Mouse (Mus musculus): ENCODE data around the gene Olfr1418. TPM values are rescaled to one million over a fixed set of nuclear protein-coding genes. Genes with fewer than 3 reads are reported as not detected.
A peak's percentile ranks its signal among the peaks of the same experiment; 100 is the strongest.
"Not testable (repeated sequence)": the region's sequence is repeated elsewhere in the genome, so short reads cannot be mapped to it uniquely, and the experiment has no call there.

Gene Olfr1418
- not detected for total RNA-seq (2021)
- long read RNA-seq, experiment 1, result 0 reads
- long read RNA-seq, experiment 2, result 0 reads

DNA sequence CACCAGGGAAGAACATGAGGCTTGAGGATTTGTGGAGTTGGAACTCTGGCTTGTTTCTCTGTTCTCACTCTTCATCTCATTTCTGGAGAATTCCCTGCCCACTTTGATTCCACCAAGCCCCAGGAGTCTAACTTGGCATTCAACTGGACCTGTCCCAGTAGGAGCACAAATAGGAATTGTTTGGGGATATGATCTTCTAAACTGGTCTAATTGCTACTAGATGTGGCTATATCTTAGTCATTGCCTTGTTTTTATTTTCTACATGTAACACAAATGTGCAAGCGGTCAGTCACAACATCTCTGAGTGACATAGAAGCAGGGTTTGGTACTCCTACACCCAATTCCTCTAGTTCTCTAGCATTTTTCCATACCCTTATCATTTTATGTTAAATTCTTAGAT is at the start of gene Olfr1418:
TSS of gene Olfr1418 (minus strand) at position 101 of the 400 bp plus-strand sequence.
- no peak for DNase-seq

DNA sequence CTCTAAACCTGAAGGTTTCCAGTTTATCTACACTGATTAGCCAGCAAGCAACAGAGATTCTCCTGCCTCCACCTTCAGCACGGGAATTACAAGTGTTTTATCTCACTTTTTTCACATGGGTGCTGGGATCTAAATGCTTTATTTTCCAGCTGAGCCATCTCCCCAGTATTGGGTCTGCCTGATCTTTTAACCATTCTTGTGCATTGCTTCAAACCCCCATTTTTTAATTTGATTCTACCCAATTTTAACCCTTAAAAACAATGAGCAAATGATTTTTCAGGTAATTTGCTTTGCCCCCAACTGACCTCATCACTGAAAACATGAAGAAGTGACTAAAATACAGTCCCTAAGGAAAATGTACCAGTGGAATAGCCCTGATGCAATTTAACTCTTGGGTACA is 25.4 kb upstream of the Olfr1418 start, which contains the start of gene Olfr1420:
TSS of gene Olfr1420 (plus strand) at position 301 of the 400 bp plus-strand sequence.
- DNase-seq, result no peak

DNA sequence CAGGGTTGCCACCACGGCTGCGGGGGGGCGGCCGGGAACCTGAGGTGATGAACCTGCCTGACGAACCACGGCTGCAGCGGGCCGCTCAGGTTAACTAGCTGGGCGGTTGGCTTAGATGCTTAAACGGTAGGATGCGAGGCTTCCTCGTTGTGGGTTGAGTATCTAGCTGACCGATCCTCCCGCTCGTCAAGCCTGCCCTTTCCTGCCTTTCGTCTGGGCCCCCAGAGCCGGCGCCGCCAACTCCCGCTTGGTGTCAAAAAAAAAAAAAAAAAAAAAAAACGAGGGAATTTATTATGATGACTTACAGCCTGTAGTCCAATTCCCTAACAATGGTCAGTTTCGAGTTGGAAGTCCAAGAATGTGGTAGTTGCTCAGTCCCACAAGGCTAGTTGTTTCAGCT is 17.5 kb upstream of the Olfr1418 start:
- not testable (repeated sequence) for DNase-seq

DNA sequence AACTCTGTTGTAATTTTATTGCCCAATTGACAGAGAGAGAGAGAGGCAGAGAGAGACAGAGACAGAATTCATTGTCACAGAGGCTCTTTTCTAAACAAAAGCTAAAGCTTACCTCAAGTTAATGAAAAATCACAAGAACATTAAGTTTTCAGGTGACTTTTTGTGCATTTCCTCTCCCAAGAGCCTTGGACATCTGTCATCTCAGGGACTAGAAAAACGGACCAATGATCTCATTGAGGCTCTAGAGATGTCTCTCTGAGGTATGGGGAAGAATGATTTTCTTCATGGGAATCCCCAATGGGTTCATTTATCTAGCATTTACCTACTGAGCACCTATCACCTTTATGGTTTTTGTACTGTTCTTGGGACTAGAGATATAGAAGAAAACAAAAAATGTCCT is 14.1 kb upstream of the Olfr1418 start, which contains the start of gene Olfr1419:
TSS of gene Olfr1419 (minus strand) at position 101 of the 400 bp plus-strand sequence.
- DNase-seq, result no peak

DNA sequence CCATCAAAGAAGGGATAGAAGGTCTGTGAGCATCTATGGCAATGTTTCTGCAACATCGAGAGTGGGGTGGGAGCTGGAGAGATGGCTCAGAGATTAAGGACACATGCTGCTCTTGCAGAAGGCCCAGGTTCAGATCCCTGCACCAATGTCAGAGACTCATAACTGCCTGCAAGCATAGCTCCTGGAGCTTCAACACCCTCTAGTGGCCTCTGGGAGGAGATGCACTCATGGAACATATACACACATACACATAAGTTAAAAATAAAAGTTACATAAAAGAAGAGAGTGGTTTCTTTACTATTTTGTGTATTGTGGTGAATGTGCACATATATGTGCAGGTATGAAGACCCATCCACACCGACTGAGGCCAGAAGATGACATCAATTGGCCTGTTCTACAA is 7.0 kb upstream of the Olfr1418 start:
- no peak for DNase-seq

DNA sequence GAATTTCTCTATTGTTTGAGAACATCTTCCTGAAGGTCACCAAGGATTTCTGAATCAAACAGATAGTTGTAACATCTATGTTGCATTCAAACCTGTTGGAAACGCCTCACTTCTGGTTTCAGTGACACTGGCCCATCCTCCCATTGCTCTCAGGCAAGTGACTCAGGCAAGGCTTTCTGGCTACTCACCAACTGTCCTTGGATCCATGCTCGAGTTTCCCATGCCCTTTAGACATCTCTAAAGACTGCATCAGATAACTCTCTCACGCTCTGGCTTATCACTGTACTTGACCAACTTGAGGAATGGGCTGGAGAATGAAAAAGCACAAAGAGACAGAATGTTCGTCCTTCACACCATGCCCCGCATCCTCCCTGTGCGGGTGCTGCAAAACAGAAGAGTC is 4.4 kb downstream of the Olfr1418 start:
- no peak for DNase-seq

DNA sequence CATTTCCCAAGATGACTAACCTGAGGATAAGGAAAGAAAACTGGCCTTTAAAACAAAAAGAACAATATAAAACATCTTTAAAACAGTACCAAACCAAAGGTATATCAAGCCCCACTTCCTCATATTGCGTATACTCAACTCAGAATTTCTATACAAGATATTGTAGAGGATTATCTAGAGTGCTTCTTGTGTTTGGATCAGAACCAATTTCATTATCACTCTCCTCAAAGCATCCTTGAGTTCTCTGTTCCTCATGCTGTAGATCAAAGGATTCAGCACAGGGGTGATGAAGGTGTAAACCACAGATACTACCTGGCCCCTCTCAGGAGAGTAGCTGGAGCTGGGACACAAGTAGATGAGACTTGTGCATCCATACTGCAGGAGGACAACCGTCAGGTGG is 6.0 kb downstream of the Olfr1418 start:
- DNase-seq, result no peak

DNA sequence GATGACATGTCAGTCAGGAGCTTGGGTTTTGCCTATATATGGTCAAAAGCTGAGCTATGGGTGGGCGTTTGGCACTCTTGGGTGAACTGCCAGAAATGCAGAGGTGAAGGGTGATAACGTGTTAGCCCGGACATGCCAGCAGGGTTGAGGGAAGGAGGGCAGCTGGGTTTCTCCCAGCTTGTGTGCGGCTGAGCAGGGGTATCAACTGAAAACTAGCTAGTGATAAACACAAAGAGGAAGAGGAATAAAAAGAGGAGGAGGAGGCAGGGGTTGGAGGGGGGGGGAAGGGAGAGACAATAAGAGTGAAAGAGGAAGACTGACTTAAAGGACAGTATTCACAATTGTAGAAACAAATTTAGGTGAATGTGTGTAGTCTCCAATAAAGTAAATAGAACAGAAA is 8.2 kb downstream of the Olfr1418 start:
- DNase-seq, result no peak

DNA sequence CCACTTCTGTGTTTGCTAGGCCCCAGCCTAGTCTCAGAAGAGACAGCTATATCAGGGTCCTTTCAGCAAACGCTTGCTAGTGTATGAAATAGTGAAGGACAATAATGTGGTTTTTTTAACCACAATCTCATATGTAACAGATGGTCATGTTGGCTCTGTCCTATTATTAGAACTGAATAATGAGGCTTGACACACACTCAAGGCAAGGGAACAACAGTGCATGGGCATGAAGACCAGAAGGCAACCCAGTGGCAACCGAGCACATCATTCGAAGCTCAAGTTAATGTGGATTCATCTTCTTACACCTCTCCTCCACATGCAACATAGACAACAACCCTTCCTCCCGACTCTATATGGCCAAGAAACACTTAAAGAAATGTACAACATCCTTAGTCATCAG is 14.5 kb downstream of the Olfr1418 start:
- DNase-seq, result no peak

DNA sequence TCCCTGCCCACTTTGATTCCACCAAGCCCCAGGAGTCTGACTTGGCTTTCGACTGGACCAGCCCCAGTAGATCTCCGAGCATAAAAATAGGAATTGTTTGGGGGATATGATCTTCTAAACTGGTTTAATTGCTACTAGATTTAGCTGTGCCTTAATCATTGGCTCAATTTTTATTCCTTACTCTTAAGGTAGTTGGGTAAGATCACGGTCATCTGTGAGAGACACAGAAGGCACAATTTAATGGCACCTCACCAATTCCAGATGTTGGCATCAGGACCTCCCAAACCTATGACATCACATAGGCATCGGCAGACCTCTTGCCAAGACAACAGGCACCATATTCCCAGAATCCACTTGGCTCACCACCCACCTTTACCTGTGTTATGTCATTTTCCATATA is 21.7 kb downstream of the Olfr1418 start, which contains the start of gene Olfr1417:
TSS of gene Olfr1417 (minus strand) at position 101 of the 400 bp plus-strand sequence.
- DNase-seq, result no peak

DNA sequence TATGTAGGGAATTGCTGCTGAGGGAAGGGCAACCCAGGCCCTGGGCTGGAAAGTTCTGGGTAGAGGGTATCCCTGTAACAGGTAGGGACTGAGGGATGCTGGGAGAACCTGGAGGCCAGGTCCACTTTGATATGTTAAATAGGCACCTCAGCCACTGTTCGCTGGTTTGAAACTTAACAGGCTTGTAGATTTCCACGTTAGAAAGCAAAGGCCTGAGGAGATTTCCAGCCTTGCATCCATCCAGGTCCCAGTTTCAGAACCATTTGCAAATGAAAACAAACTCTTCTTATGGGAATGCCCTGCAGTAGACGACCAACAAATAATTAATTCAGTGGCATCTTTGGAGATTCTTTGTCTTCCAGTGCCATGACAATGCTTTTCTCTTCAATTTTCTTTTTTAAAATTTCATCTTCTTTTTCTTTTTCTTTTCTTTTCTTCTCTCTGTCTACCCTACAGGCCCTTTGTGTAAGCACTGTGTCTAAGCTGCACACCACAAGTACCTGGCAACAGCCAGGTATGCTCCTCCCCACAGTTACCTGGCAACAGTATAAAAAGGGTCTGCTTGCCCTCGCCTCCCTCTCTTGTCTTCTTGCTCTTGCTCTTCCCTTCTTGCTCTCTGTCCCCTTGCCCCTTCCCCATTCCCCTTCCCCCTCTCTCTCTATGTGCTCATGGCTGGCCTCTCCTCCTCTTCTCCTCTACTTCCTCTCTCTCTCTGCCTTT is 37.4 kb downstream of the Olfr1418 start:
- no peak for DNase-seq

DNA sequence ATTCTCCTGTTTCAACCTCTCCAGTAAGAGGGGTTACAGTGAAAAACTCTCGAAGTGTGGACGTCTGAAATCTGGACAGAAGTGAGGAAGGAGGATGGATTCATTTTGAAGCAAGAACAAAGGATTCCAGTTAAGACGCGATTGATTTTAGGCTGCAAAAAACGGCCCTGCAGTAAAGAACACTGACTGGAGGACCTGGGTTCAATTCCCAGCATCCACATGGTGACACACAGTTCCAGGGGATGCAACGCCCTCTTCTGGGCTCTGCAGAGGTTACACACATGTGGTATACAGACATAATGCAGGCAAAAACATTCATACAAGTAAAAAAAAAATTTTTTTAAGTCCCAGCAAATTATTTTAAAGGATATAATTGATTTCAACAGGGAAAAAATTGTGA is 40.7 kb downstream of the Olfr1418 start:
- no peak for DNase-seq

DNA sequence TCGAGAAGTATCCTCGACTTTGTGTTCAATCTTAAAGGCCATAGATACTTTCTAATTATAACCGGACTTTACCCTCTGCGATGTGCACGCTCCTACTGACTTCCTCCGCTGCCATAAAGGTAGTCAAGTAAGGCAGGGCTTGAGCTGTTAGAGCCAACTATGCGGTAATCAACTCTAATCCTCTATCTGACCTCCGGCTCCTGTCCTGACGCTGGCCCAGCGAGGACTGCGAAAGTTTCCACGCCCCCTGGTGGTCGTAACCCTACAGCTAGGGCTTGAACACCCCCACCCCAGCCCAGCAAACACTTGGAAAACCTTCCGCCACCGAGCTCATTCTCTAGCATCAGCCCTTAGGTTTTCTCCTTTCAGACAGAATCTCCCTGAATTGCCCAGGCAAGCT is 41.1 kb downstream of the Olfr1418 start:
- peak; percentile 83 for DNase-seq

DNA sequence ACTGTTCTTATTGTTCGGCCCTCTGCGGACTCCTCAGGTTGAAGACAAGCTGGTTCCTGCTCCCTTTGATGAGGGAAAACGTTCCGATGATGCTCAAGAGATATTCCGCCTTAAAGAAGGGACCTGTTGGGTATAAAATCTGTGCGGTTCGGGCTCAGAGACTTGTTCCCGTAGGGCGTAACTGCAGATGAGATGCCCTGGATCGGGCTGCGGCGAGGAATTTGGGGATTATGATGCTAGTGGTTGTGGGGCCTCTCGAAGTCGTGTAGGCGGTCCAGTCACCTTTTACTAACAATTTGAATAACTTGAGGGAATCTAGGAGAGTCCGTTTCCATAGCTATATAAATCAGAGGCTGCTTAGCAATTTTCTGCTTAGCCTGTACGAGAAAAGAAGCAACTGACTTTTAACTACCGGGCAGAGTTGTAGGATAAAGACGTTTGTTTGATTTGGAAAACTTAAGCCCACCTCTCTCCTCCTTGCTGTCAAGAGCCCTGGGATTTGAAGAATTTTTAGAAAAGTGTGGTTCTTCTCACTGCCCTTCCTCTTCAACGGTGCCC is 41.6 kb downstream of the Olfr1418 start, which contains the start of gene Stx3:
TSS of gene Stx3 (minus strand) at position 261 of the 558 bp plus-strand sequence.
- no peak for DNase-seq

DNA sequence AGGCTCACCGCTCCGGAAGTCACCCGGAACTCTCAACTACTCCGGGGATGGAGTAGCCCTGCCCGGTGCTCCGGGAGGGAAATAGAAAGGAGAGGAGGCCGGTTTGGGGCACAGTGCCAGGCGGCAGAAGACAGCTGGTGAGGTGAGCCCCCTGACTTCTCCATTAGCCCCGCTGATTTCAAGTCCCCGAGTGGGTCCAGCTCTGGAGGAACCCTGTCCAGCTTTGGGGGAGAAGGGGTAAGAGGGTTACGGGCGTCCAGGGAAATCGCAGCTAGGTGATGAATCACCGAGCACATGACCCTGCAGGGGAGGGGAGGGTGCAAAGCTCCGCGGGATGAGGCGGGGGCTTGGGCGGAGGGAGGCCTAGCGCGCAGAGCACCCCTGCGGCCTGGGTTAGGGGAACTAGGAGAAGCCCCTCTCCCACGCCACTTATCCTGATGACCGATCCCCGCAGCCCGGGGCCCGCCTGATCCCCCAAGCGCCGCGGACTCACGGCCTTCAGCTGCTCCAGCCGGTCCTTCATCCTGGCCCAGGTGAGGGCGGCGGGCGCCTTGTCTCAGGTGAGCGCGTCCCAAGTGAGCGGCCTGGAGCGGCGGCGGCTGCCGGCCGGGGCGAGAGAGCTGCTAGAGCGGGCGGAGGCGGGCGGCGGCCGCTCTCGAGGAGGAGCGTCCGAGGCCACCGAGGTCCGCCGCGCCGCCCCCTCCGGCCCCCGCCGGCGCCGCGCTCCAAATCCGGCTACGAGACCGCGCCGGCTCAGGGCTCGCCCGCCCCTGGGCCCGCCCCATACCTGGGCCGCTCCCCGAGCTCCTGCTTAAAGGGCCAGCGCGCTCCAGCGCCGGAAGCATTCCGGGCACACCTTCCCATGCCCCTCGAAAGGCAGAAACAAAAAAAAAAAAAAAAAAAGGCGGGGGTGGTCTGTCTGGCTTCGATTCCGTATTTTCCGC is 42.4 kb downstream of the Olfr1418 start:
- peak; percentile 45 for DNase-seq

DNA sequence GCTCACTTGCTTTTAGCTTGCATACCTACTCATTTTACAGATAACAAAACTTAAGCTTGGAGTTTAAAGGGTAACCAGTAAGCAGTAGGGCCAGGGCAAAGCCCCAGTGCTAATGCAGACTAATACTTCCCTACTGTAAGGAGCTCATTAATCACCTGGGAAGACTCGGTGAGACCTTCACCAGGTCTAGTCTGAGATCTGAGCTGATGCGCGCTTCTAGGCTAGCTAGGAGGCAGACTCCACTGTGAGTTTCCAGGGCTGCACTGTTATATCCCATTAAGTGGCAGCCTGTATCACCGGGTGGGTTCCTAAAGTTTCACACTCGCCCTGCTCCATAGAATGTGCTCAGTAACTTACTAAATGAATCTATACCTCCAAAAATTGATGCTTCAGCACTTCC is 43.3 kb downstream of the Olfr1418 start:
- DNase-seq, result no peak

DNA sequence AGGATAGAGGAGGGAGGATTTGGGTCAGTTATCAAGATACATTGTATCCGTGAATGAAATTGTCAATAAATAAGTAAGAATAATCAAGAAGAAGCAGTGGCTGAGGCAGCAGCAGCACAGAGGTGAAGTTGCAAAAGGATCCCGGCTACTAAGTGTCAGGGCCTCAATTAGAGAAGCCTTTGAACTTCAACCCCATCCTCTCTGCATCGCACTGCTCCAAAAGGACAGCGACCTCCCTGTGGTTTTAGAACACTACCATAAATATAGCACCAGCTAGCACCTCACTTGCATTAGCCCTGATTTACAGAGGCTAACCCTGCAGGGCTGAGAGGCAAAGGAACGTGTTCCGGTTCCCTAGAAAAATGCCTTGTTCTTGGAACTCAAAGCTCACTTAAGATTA is 44.2 kb downstream of the Olfr1418 start:
- DNase-seq, result no peak

DNA sequence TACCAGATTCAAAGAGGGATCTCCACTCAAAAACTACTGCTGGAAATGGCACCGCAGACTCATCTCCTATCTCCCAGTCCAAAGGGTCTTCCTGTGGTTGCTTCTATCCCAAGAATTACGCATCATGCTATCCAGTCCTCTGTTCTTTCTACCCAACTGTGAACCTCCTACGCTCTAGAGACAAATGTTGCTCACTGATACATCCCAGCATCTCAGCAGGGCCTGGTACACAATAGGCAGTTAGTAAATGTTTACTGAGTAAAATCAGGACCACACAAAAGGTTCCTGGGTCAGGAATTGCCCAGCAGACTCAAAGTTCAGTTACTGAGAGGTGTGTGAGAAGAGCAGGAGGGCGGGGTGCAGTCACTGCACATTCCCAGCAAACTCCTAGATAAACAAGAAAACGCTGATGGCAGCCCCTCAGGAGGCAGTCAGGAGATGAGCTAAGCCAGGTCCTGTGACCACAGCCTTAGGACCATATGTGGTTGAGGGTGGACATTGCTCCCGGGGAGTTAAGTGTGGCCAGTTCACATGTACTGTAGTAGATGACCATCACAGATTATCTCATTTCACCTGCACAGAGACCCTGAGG is 46.0 kb downstream of the Olfr1418 start:
- no peak for DNase-seq

DNA sequence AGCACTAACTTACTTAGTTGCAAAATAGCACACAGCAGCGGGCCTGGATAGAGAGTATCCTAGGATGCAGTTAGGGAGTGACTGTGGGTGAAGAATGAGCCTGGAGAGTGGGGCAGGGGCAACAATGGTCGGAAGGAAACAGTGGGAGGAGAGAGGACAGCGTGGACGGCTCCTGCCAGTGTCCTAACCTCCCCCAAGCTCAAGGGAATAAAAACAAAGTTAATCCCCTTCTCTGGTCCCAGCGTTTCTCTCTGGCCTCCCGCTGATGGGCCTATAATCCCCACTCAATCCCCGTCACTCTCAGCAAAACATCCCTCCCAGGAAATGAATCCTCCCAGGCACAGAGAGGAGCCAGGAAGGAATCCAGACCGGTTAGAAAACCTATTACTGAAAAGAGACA is 47.2 kb downstream of the Olfr1418 start:
- no peak for DNase-seq

DNA sequence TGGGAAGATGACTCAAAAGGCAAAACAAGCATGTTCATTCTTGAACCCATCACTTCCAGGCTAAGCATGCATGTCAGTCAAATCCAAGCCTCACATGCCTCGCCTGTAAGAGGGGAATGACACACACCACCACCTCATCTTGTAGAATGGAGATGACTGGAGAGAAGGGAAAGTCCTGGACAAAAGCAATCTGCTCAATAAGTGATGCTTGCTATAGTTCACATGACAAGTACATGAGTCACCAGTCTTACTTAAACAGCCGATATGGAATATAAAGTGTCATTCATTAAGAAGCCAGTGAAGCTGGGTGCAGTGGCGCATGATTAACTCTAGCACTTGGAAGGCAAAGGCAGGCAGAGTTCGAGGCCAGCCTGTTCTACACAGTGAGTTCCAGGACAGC is 47.7 kb downstream of the Olfr1418 start:
- DNase-seq, result no peak

DNA sequence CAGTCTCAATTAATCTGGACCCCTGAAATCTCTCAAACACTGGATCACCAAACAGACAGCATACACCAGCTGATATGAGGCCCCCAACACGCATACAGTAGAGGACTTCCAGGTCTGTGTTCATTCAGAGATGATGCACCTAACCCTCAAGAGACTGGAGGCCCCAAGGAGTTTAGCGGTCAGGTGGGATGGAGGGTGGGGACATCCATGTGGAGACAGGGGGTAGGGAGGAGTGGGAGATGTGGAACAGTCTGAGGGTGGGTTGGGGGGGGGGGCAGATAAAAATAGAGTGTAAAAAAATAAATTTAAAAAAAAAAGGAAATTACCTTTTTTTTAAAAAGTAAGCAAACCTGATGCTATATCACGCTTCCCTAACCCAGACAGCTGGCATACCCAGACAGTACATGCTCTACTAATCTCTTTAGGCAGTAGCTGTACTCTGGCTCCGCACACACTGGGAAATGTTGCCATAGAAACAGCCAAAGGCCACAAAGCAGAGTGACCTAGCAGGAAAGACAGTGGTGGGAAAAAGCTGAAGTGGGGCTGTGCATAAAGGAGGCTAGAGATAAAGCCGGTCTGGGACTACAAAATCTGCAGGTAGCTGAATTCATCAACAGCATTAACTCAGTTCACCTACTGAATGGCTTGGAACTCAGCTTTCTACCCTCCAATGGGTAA is 49.0 kb downstream of the Olfr1418 start:
- no peak for DNase-seq

DNA sequence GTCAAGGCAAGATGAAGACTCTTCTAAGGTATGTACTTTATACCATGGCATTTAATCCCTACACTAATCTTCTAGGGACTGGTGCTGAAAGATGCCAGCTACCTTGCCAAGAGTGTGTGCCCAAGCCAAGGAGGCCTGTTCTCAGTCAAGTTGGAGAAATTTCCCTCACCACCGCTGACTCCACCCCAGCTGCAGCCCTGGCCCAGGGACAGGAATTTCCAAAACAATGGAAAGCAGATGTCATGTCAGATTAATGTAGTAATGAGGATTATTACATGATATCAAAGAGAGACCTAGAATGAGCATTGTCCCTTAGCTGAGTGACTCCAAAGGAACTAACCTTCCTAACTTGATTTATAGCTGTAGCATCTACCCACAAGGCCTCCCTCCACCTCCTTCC is 50.0 kb downstream of the Olfr1418 start:
- DNase-seq, result no peak
